Mouse (Mus musculus) ES-E14 (cell line): ENCODE data around the gene Rora. TPM values are rescaled to one million over a fixed set of nuclear protein-coding genes. Genes with fewer than 3 reads are reported as not detected.

Experiments used
- DNase-seq: peaks from one replicate; pipeline ENCODE4 v3.0.0-alpha.2; 2013; ENCODE audit warnings: low read depth, low spot score
- H3K27ac ChIP-seq: 2 replicates; pipeline ENCODE4 v1.5.1; 2012; ENCODE audit warnings: low read depth, mild to moderate bottlenecking, low read length, moderate library complexity, mixed read lengths; ENCODE audit not compliant: poor library complexity, insufficient read depth, severe bottlenecking
- H3K36me3 ChIP-seq: 2 replicates; pipeline ENCODE4 v1.6.1; 2012; ENCODE audit warnings: mild to moderate bottlenecking, low read length, moderate library complexity, mixed read lengths; ENCODE audit not compliant: control insufficient read depth, poor library complexity, insufficient read depth, severe bottlenecking
- H3K4me1 ChIP-seq, 2 experiments: fragments of 150-350 bp in 1 of 2; sonication (generic) in 1 of 2; 2 replicates each; pipeline ENCODE4 v1.6.1; 2012; ENCODE audit warnings: low read length in 2 of 2, mild to moderate bottlenecking in 1 of 2, mixed read lengths in 1 of 2; ENCODE audit not compliant: control insufficient read depth in 2 of 2, insufficient read depth in 2 of 2, poor library complexity in 1 of 2
- H3K4me3 ChIP-seq, 2 experiments: fragments of 150-350 bp in 1 of 2; sonication (generic) in 1 of 2; 2 replicates each; pipeline ENCODE4 v1.5.1; 2012; ENCODE audit warnings: low read length in 2 of 2, low read depth in 1 of 2, mild to moderate bottlenecking in 1 of 2, mixed read lengths in 1 of 2; ENCODE audit not compliant: insufficient read depth in 1 of 2, poor library complexity in 1 of 2, severe bottlenecking in 1 of 2
- H3K9ac ChIP-seq: 2 replicates; pipeline ENCODE4 v1.6.1; 2012; ENCODE audit warnings: low read depth, mild to moderate bottlenecking, low read length, mixed read lengths; ENCODE audit not compliant: poor library complexity, insufficient read depth, severe bottlenecking
- H3K9me3 ChIP-seq: fragments of 150-350 bp; sonication (generic); 2 replicates; pipeline ENCODE4 v1.6.1; 2012; ENCODE audit warnings: low read depth, mild to moderate bottlenecking, low read length; ENCODE audit not compliant: control insufficient read depth, insufficient read depth
- CHD2 ChIP-seq: IDR thresholded peaks from 2 replicates; pipeline ENCODE4 v1.6.1; 2014; ENCODE audit warnings: mild to moderate bottlenecking, low read depth, low read length, inconsistent platforms
- HCFC1 ChIP-seq: IDR thresholded peaks from 2 replicates; pipeline ENCODE4 v1.6.1; 2012; ENCODE audit warnings: low read length, inconsistent platforms, borderline replicate concordance; ENCODE audit not compliant: insufficient read depth
- MAFK ChIP-seq: IDR thresholded peaks from 2 replicates; pipeline ENCODE4 v1.6.1; 2014; ENCODE audit warnings: mild to moderate bottlenecking, low read depth, low read length, inconsistent platforms; ENCODE audit not compliant: insufficient read depth
- ZC3H11A ChIP-seq: IDR thresholded peaks from 2 replicates; pipeline ENCODE4 v1.6.1; 2012; ENCODE audit warnings: low read depth, mild to moderate bottlenecking, inconsistent platforms, low read length, borderline replicate concordance
- ZNF384 ChIP-seq: IDR thresholded peaks from 2 replicates; pipeline ENCODE4 v1.6.1; 2012; ENCODE audit warnings: low read depth, low read length, inconsistent platforms
- in situ Hi-C, 2 experiments: fragments of 600-800 bp; cut with MboI; formaldehyde crosslinking; loops; one replicate each; pipeline ENCODE4 v1.15.1; 2025; ENCODE audit warnings: low sequenced_read_pairs in 2 of 2, inconsistent platforms in 1 of 2; ENCODE audit not compliant: unreplicated experiment in 2 of 2
- total RNA-seq: library from RNA; depleted of rRNA; stranded (reverse); fragments of 300-350 nt; gene quantifications from 2 replicates; pipeline ENCODE4 v1.2.3, GENCODE M21; 2012

Gene Rora
- total RNA-seq, 1 experiment = 2.1 TPM

DNA sequence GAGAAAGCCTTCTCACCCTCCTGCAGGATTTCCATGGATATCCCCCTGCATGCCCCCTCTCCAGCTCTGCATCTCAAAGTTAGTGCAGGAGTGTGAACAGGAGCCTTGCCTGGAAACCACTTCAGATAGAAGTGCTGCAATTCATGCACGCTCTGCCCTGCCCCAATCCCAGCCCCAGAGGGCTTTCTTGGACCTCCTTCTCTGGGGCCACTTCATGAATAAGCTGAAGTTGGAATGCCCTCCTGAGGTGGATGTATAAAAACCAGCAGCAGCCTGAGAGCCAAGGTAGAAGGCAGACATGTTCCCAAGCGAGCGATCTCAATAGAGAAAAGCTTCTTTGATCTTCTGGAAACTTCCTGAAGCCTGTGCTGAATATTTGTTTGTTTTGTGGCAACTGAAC lies 572.8 kb downstream of the Rora start:
- Histone ChIP-seq H3K27ac (no peak overlapping the region), H3K4me1 (no peaks in the 10 kb centered on the region), H3K4me3 (no peak overlapping the region), H3K9ac (no peak overlapping the region), H3K36me3 (no peaks in the 10 kb centered on the region), H3K9me3 (no peaks in the 10 kb centered on the region)
- DNase-seq = no peak
- no peak for TF ChIP-seq HCFC1
- TF ChIP-seq MAFK = no peak
- TF ChIP-seq ZC3H11A = no peak
- no peak for TF ChIP-seq CHD2
- no peak for TF ChIP-seq ZNF384
- in situ Hi-C loops = no loop called here

- no peak overlapping the region for H3K4me3 ChIP-seq
- in situ Hi-C loops = no loop called here
- no peaks in the 10 kb centered on the region for H3K9me3 ChIP-seq
- DNase-seq = no peak
- H3K9ac ChIP-seq = no peak overlapping the region
- no peaks in the 10 kb centered on the region for H3K36me3 ChIP-seq
- no peak for TF ChIP-seq HCFC1
- no peak for TF ChIP-seq MAFK
- TF ChIP-seq ZNF384 = no peak
- TF ChIP-seq ZC3H11A = no peak
- no peak for TF ChIP-seq CHD2
- no peak overlapping the region for H3K27ac ChIP-seq
- H3K4me1 ChIP-seq = no peaks in the 10 kb centered on the region
These were observed 574.2 kb downstream of the Rora start for GRCm38 (mm10) chr9:69227806-69228205.

DNA sequence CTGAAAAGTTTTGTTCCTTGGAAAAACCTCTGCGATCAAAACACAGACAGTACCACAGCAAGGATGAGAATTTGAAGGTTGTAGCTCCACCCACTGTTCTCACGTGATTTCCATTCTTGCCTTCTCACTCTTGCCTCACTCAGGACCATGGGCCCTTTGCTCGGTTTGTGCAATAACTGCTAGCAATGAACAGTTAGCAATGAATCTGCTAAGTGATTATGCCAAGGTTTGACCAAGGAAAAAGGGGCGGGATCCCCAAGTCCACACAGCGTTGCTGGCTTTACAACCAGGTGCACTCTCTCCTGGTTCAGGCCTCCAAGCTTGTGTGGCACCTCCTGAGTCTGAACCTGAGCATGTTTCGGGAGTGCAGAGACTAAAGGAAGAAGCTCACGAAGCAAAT lies 576.3 kb downstream of the Rora start:
- in situ Hi-C loops = no loop called here
- DNase-seq = no peak
- no peak overlapping the region for H3K27ac ChIP-seq

DNA sequence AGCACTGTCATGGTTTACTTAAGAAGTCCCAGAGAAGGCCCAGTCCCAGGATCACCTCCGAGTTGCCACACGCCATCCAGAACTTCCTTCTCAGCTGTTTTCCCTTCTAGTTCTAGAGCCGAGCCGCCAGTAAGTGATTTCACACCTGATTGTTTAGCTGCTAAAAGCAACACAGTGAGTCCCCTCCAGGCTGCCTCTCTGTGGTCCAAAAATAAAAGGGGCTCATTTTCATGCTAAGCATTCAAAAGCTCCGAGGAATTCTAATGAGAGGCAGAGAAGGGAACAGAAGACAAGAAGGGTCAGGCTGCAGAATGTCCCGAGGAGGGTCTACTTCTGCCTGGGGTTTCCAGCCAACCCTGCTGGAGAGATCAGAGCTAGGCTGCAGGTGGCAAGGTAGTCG lies 580.9 kb downstream of the Rora start:
- no peak for DNase-seq
- no peak overlapping the region for H3K27ac ChIP-seq
- H3K4me1 ChIP-seq = no peaks in the 10 kb centered on the region
- in situ Hi-C loops = no loop called here
- TF ChIP-seq HCFC1 (no peak), CHD2 (no peak), ZNF384 (no peak), ZC3H11A (no peak), MAFK (no peak)
- no peaks in the 10 kb centered on the region for H3K9me3 ChIP-seq
- H3K4me3 ChIP-seq = no peak overlapping the region
- no peaks in the 10 kb centered on the region for H3K36me3 ChIP-seq
- no peak overlapping the region for H3K9ac ChIP-seq

More for the DNA sequence above, 576.3 kb downstream of the Rora start:
- Histone ChIP-seq H3K9ac (no peak overlapping the region), H3K36me3 (no peaks in the 10 kb centered on the region), H3K4me1 (no peaks in the 10 kb centered on the region), H3K9me3 (no peaks in the 10 kb centered on the region), H3K4me3 (no peak overlapping the region)
- TF ChIP-seq CHD2 (no peak), ZC3H11A (no peak), MAFK (no peak), ZNF384 (no peak), HCFC1 (no peak)

DNA sequence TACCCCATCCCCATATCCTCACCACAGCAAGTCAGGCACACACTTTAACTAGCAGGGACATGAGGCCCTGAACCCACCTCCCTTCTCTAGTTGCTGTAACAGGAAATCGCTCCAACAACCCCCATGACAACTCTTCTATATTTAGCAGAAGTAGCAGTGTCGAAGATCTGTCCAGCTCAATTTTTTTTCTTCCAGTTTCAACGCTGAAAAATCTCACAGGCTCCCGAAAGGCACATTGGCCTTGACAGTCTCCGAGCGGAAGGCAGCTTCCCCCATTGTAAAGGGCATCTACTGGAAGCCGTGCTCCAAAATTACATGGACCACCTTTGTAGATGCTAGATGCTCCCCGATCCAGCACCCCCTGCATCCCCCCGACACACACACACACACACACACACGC lies 583.7 kb downstream of the Rora start:
- TF ChIP-seq MAFK (no peak), ZC3H11A (no peak)
- in situ Hi-C loops = no loop called here
- H3K4me1 ChIP-seq = no peaks in the 10 kb centered on the region
- no peaks in the 10 kb centered on the region for H3K36me3 ChIP-seq
- H3K9me3 ChIP-seq = no peaks in the 10 kb centered on the region
- no peak overlapping the region for H3K4me3 ChIP-seq
- DNase-seq = no peak
- H3K27ac ChIP-seq = no peak overlapping the region
- H3K9ac ChIP-seq = no peak overlapping the region
